Mouse (Mus musculus) kidney, embryonic 14.5 days (tissue): Measurements from ENCODE around the gene Maff. TPM values are rescaled to one million over a fixed set of nuclear protein-coding genes. Genes with fewer than 3 reads are reported as not detected.

ENCODE experiments used
- ATAC-seq: fragments of 200-750 bp; cut with Nextera tagmentation; 2 replicates; pipeline ENCODE4 v1.8.0; 2017; ENCODE audit warnings: moderate number of reproducible peaks, mild to moderate bottlenecking, moderate TSS enrichment, moderate library complexity; ENCODE audit not compliant: low FRiP score, low TSS enrichment
- H3K27ac ChIP-seq: fragments of 300-500 bp; sonication (generic); 2 replicates; pipeline ENCODE4 v1.5.1; 2014; ENCODE audit warnings: low read depth, mild to moderate bottlenecking, low read length, moderate library complexity, mixed read lengths
- H3K27me3 ChIP-seq: fragments of 300-500 bp; sonication (generic); 2 replicates; pipeline ENCODE4 v1.6.1; 2014; ENCODE audit warnings: mild to moderate bottlenecking, low read length; ENCODE audit not compliant: control insufficient read depth, insufficient read depth
- H3K36me3 ChIP-seq: fragments of 300-500 bp; sonication (generic); 2 replicates; pipeline ENCODE4 v1.6.1; 2014; ENCODE audit warnings: low read length, mixed read lengths; ENCODE audit not compliant: control insufficient read depth, insufficient read depth
- H3K4me1 ChIP-seq: fragments of 300-500 bp; sonication (generic); 2 replicates; pipeline ENCODE4 v1.6.1; 2014; ENCODE audit warnings: low read length, mixed read lengths; ENCODE audit not compliant: control insufficient read depth, insufficient read depth
- H3K4me2 ChIP-seq: fragments of 300-500 bp; sonication (generic); replicated peaks from 2 replicates; pipeline ENCODE4 v1.6.1; 2014; ENCODE audit warnings: low read depth, mild to moderate bottlenecking, low read length
- H3K4me3 ChIP-seq: fragments of 300-500 bp; sonication (generic); 2 replicates; pipeline ENCODE4 v1.5.1; 2014; ENCODE audit warnings: mild to moderate bottlenecking, low read length
- H3K9ac ChIP-seq: fragments of 300-500 bp; sonication (generic); 2 replicates; pipeline ENCODE4 v1.6.1; 2014; ENCODE audit warnings: low read depth, mild to moderate bottlenecking, low read length, moderate library complexity
- H3K9me3 ChIP-seq: fragments of 300-500 bp; sonication (generic); 2 replicates; pipeline ENCODE4 v1.6.1; 2016; ENCODE audit warnings: low read length; ENCODE audit not compliant: control insufficient read depth
- WGBS: fragments of 180-500 bp; shearing (Covaris S2); extraction: QIAGEN DNeasy Blood & Tissue Kit; methylation state at CpG from one replicate; pipeline ENCODE4 v1.1.7; 2014; 5-methylcytosine and 5-hydroxymethylcytosine counted together
- polyA plus RNA-seq: library from polyadenylated mRNA; unstranded; fragments of >200 nt; fragmentation: Nextera tagmentation; extraction: Ambion mirVana; gene quantifications from 2 replicates; pipeline ENCODE4 v1.2.1, GENCODE M21; 2014

The Maff gene
- polyA plus RNA-seq, 1 experiment from 2014 or later: 3.6 TPM

GRCm38 (mm10) chr15:79342641-79343337 lies 3.6 kb upstream of the Maff start:
- Histone ChIP-seq H3K27me3 (no peaks in the 10 kb centered on the region), H3K36me3 (no peaks in the 10 kb centered on the region), H3K4me3 (no peak overlapping the region), H3K4me1 (0 out of 2 replicates have a peak, but pooled peaks cover 3% of the 10 kb centered on the region), H3K9ac (no peak overlapping the region), H3K4me2 (no peak overlapping the region), H3K9me3 (no peaks in the 10 kb centered on the region), H3K27ac (no peak overlapping the region)
- WGBS: 76% methylated on average over 6 of the region's 6 CpGs
- ATAC-seq: no peak

- Histone ChIP-seq H3K36me3 (no peaks in the 10 kb centered on the region), H3K4me1 (peaks cover 6% of the 10 kb centered on the region; the same call in 1 of the 2 replicates), H3K27me3 (no peaks in the 10 kb centered on the region), H3K9ac (no peak overlapping the region), H3K27ac (no peak overlapping the region), H3K9me3 (no peaks in the 10 kb centered on the region), H3K4me3 (no peak overlapping the region), H3K4me2 (no peak overlapping the region)
- ATAC-seq: no peak
- WGBS: 66% methylated on average over 4 of the region's 4 CpGs
Observed at GRCm38 (mm10) chr15:79344627-79345026, 1.8 kb upstream of the Maff start.

DNA sequence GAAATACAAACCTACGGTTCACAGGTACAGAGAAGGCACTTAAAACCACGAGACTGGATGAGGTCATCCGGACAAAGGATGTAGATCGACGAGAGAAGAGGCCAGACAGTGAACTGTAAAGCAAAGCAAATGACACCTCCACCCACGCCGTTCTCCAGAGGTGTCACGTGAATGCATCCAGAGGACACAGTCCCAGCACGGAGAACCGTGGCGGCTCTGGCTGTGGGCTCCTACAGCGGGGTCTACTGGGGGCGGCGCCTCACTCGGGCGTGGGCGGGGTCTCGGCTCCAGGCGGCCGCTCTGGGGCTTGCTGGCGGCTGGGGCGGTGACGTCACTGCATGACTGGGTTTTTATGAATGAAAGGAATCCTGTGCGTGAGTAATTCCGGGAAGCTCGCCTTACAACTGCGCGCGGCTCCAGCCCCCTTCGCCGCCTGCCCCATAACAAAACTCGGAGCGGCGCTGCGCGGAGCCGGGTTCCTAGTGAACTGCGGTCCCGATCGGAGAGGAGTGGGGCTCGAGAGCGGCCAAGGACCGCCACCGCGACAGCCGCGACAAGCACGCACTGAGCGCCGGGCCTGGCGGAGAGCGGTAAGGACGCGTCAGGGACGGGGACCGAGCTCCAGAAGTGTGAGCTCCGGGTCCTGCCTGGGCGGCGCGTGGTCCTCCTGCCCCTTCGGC lies 884 bp downstream of the Maff start:
- Histone ChIP-seq H3K4me1 (peaks cover 14% of the 10 kb centered on the region), H3K4me2 (peak overlapping the region; percentile 85), H3K27me3 (no peaks in the 10 kb centered on the region), H3K36me3 (no peaks in the 10 kb centered on the region), H3K9ac (peak overlapping the region; percentile 79), H3K4me3 (peak overlapping the region; percentile 62), H3K27ac (peak overlapping the region; percentile 92), H3K9me3 (no peaks in the 10 kb centered on the region)
- ATAC-seq: peak; percentile 84
- WGBS: under 1% methylated on average over 58 of the region's 61 CpGs

DNA sequence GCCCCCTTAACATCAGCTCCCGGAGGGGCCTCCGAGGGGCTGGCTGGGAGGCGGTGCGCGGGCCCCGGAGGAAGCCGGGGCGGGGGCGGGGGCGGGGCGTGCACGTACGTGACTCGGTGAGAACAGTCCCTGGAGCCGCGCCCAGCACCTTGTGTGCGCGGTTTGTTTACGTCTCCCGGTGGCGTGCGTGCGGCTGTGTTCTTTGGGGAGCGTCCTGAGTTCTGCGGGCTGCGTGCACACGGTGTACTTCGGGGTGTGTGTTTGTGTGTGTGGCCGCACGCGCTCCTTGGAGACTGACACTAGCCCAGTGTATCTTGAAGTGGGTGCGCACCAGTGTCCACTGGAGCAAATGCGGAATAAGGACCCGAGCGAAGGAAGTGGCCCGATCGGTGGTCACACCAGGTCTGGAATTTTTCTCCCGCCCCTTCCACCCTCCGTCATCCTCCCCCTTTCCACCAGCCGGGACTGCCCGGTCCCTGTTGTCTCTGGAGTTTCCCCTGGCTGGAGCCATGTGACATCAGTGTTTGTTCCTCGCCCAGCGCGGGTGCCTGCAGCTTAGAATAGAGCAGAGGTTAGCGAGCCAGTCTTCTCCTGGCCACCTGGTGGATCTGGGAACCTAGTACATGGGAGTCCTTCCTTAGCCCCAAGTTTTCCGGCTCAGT lies 1.6 kb downstream of the Maff start:
- Histone ChIP-seq H3K27me3 (no peaks in the 10 kb centered on the region), H3K27ac (peak overlapping the region; percentile 92), H3K36me3 (no peaks in the 10 kb centered on the region), H3K4me1 (peaks cover 14% of the 10 kb centered on the region), H3K9me3 (no peaks in the 10 kb centered on the region), H3K9ac (peak overlapping the region; percentile 79), H3K4me2 (peak overlapping the region; percentile 85), H3K4me3 (peak overlapping the region; percentile 62)
- ATAC-seq: peak; percentile 73
- WGBS: under 1% methylated on average over 38 of the region's 46 CpGs

GRCm38 (mm10) chr15:79348651-79349050 lies 2.2 kb downstream of the Maff start:
- H3K9me3 ChIP-seq: no peaks in the 10 kb centered on the region
- H3K4me1 ChIP-seq: peaks cover 14% of the 10 kb centered on the region
- H3K36me3 ChIP-seq: no peaks in the 10 kb centered on the region
- H3K9ac ChIP-seq: peak overlapping the region; percentile 79; the same call in 1 of the 2 replicates
- H3K4me3 ChIP-seq: peak overlapping the region; percentile 62
- peak overlapping the region; percentile 85 for H3K4me2 ChIP-seq
- 62% methylated on average over 8 of the region's 8 CpGs for WGBS
- ATAC-seq: peak; percentile 20
- 0 out of 2 replicates have a peak overlapping the region, but pooled peaks have one; percentile 92 for H3K27ac ChIP-seq
- H3K27me3 ChIP-seq: no peaks in the 10 kb centered on the region

- Histone ChIP-seq H3K36me3 (no peaks in the 10 kb centered on the region), H3K27ac (no peak overlapping the region; the same call in 1 of the 2 replicates), H3K9ac (no peak overlapping the region), H3K9me3 (no peaks in the 10 kb centered on the region), H3K4me1 (peaks cover 14% of the 10 kb centered on the region), H3K27me3 (no peaks in the 10 kb centered on the region), H3K4me3 (no peak overlapping the region), H3K4me2 (no peak overlapping the region)
- WGBS: 94% methylated on average over 4 of the region's 4 CpGs
- ATAC-seq: no peak
Observed at GRCm38 (mm10) chr15:79350866-79351265, 4.4 kb downstream of the Maff start.

DNA sequence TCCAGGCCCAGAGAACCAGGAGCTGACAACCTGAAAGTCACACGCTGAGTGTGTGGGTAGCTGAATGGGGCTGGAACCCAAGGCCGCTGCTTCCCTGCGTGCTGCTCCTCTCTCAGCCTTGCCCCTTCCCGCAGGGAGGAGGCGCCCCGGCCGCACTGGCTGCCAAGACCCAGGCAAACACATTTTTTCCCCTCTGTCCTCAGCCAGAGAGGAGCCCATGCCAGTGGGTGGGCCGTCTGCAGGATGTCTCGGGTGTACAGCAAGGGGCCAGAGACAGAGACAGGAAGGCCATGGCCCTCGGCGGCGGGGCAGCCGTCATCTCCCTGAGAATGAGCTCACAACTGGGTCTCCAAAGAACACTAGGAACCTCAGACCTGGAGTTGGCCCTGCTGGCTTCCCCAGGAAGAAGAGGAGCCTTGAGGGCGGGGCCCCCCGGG lies 4.9 kb downstream of the Maff start:
- no peak for ATAC-seq
- Histone ChIP-seq H3K4me3 (no peak overlapping the region), H3K9ac (peak overlapping the region; percentile 18; the same call in 1 of the 2 replicates), H3K27me3 (no peaks in the 10 kb centered on the region), H3K4me1 (peaks cover 14% of the 10 kb centered on the region), H3K27ac (peak overlapping the region; percentile 9; the same call in 1 of the 2 replicates), H3K9me3 (no peaks in the 10 kb centered on the region), H3K36me3 (no peaks in the 10 kb centered on the region), H3K4me2 (no peak overlapping the region)
- WGBS: 28% methylated on average over 15 of the region's 15 CpGs

- H3K9me3 ChIP-seq: no peaks in the 10 kb centered on the region
- no peaks in the 10 kb centered on the region for H3K27me3 ChIP-seq
- H3K4me3 ChIP-seq: no peak overlapping the region
- no peaks in the 10 kb centered on the region for H3K36me3 ChIP-seq
- H3K4me2 ChIP-seq: no peak overlapping the region
- H3K4me1 ChIP-seq: peaks cover 14% of the 10 kb centered on the region
- H3K9ac ChIP-seq: no peak overlapping the region
- 89% methylated on average over 6 of the region's 6 CpGs for WGBS
- H3K27ac ChIP-seq: no peak overlapping the region
- no peak for ATAC-seq
Observed at GRCm38 (mm10) chr15:79352479-79352878, 6.1 kb downstream of the Maff start.
